Mouse (Mus musculus) heart, embryonic 14.5 days (tissue): Measurements from ENCODE around the gene Cep295. TPM values are rescaled to one million over a fixed set of nuclear protein-coding genes. Genes with fewer than 3 reads are reported as not detected.
A peak's percentile ranks its signal among the peaks of the same experiment; 100 is the strongest.
"Not testable (repeated sequence)": the region's sequence is repeated elsewhere in the genome, so short reads cannot be mapped to it uniquely, and the experiment has no call there.

Experiments
- ATAC-seq: fragments of 200-750 bp; cut with Nextera tagmentation; 2 replicates; pipeline ENCODE4 v1.8.0; 2017; ENCODE audit warnings: low read depth, moderate TSS enrichment; ENCODE audit not compliant: insufficient number of reproducible peaks, insufficient read depth, low FRiP score
- H3K27ac ChIP-seq, 2 experiments: fragments of 200-500 bp in 1 of 2; fragments of 300-500 bp in 1 of 2; sonication (generic) in 1 of 2; replicated peaks in 1 of 2; 2 replicates each; pipeline ENCODE4 v1.5.1; 2012 to 2014; ENCODE audit warnings: low read depth in 2 of 2, low read length in 2 of 2, control low read depth in 1 of 2, mild to moderate bottlenecking in 1 of 2, mixed read lengths in 1 of 2; ENCODE audit not compliant: control insufficient read depth in 1 of 2, insufficient read depth in 1 of 2
- H3K27me3 ChIP-seq: fragments of 300-500 bp; sonication (generic); 2 replicates; pipeline ENCODE4 v1.6.1; 2014; ENCODE audit warnings: mild to moderate bottlenecking, low read length, control low read depth; ENCODE audit not compliant: control insufficient read depth, insufficient read depth
- H3K36me3 ChIP-seq: fragments of 300-500 bp; sonication (generic); 2 replicates; pipeline ENCODE4 v1.6.1; 2014; ENCODE audit warnings: mild to moderate bottlenecking, control low read depth, low read length, mixed read lengths; ENCODE audit not compliant: control insufficient read depth, insufficient read depth
- H3K4me1 ChIP-seq, 2 experiments: fragments of 200-500 bp in 1 of 2; fragments of 300-500 bp in 1 of 2; sonication (generic) in 1 of 2; 2 replicates each; pipeline ENCODE4 v1.6.1; 2012 to 2014; ENCODE audit warnings: low read length in 2 of 2, control low read depth in 1 of 2, mixed read lengths in 1 of 2; ENCODE audit not compliant: control insufficient read depth in 2 of 2, insufficient read depth in 2 of 2
- H3K4me2 ChIP-seq: fragments of 300-500 bp; sonication (generic); 2 replicates; pipeline ENCODE4 v1.6.1; 2014; ENCODE audit warnings: mild to moderate bottlenecking, low read length
- H3K4me3 ChIP-seq, 2 experiments: fragments of 200-500 bp in 1 of 2; fragments of 300-500 bp in 1 of 2; sonication (generic) in 1 of 2; 2 replicates each; pipeline ENCODE4 v1.5.1; 2012 to 2014; ENCODE audit warnings: low read length in 2 of 2, mild to moderate bottlenecking in 2 of 2, control low read depth in 1 of 2, low read depth in 1 of 2, moderate library complexity in 1 of 2; ENCODE audit not compliant: control insufficient read depth in 1 of 2, insufficient read depth in 1 of 2
- H3K9ac ChIP-seq: fragments of 300-500 bp; sonication (generic); 2 replicates; pipeline ENCODE4 v1.6.1; 2014; ENCODE audit warnings: mild to moderate bottlenecking, low read length
- H3K9me3 ChIP-seq: fragments of 300-500 bp; sonication (generic); 2 replicates; pipeline ENCODE4 v1.6.1; 2016; ENCODE audit warnings: low read length, control low read depth; ENCODE audit not compliant: control insufficient read depth
- WGBS: fragments of 180-500 bp; shearing (Covaris S2); extraction: QIAGEN DNeasy Blood & Tissue Kit; methylation state at CpG from one replicate; pipeline ENCODE4 v1.1.7; 2014; 5-methylcytosine and 5-hydroxymethylcytosine counted together
- polyA plus RNA-seq: library from polyadenylated mRNA; unstranded; fragments of >200 nt; fragmentation: Nextera tagmentation; extraction: Ambion mirVana; gene quantifications from 2 replicates; pipeline ENCODE4 v1.2.1, GENCODE M21; 2014

Gene Cep295
- polyA plus RNA-seq, 1 experiment from 2014 or later = 11.9 TPM

DNA sequence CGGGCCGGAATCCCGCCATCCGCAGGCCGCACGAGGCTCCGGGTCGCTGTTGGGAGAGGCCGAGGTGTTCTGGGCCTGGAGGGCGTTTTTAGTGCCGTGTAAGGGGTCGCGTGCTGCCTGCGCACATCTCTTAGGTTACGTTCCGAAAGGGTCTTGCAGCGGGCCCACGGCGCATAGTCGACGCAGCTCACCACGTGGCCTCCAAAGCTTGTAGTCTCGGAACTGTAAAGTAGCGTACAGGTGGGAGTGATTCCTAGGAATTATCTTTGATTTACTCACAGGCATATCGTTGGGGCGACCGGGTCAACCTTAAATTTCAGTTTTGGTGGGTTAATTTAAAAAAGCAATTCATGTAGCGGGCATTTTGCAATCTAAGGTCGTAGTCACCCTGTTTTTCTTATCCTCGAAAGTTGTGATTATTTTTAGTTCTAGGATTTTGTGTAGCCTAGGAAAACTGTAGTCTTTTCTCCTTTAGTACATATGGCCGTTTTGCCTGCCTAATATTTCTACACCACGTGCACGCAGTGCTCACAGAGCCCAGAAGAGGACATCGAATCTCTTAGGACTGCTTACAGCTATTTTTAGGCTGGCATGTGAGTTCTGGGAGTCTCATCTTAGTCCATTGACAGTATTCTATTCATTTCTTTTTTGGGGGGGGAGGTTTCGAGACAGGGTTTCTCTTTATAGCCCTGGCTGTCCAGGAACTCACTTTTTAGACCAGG lies 51.0 kb downstream of the Cep295 start, which contains the start of gene 4931406C07Rik:
TSS of gene 4931406C07Rik (minus strand) at position 51 of the 722 bp plus-strand sequence.
- H3K4me1 ChIP-seq = peaks cover 0 to 17% of the 10 kb centered on the region in 2 experiments; a peak in 3 of 4 replicates

DNA sequence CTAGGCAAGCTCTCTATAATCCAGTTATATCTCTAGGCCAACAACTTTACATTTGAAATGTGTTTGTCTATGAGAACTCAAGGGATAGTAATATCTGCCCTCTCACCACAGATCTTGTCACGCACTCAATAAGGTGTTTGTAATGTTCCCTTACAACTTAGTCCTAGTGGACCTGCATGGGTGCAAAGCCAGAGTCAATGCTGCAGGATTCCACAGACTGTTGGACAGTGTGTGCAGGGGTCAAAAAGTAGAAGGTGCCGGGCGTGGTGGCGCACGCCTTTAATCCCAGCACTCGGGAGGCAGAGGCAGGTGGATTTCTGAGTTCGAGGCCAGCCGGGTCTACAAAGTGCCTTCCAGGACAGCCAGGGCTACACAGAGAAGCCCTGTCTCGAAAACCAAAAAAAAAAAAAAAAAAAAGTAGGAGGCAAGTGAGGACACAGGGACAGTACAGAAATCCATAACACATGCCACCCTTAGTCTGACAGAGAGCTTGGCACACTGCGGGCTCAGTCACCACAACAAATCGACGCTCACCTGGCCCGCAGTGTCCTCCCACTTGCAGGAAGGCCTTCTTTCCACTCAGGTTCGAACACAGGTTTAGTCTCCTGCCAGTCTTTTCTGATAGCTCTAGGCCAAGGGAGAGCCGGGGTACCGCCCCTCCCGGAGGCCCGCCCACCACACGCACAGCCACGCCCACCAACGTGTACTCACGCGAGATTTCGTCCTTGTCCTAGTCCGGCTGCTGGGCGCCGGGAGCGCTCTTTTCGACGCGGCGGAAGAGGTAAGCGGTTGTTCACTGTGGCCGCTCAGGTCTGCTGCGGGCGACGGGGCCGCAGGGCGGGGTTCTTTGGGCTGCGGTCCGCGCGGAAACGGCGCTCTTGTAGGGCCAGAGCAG lies 51.8 kb downstream of the Cep295 start, which contains the start of gene Taf1d:
TSS of gene Taf1d (plus strand) at position 712 of the 895 bp plus-strand sequence.
- Histone ChIP-seq H3K36me3 (peaks cover 31% of the 10 kb centered on the region), H3K9me3 (no peaks in the 10 kb centered on the region), H3K9ac (peak within 1 kb of the TSS; percentile 98), H3K4me2 (peak within 1 kb of the TSS; percentile 83), H3K27ac (peak within 1 kb of the TSS; percentile 90 to 93), H3K4me3 (peak within 1 kb of the TSS; percentile 84 to 92), H3K4me1 (peaks cover 2 to 17% of the 10 kb centered on the region in 2 experiments; a peak in 3 of 4 replicates), H3K27me3 (no peaks in the 10 kb centered on the region)
- ATAC-seq = peak; percentile 96
- WGBS = 12% methylated on average over 45 of the region's 45 CpGs

More for the DNA sequence above, 51.0 kb downstream of the Cep295 start, which contains the start of gene 4931406C07Rik:
- peak within 1 kb of the TSS; percentile 84 to 92 for H3K4me3 ChIP-seq
- WGBS = under 1% methylated on average over 35 of the region's 35 CpGs
- ATAC-seq = peak; percentile 51
- H3K9ac ChIP-seq = peak within 1 kb of the TSS; percentile 98
- H3K27ac ChIP-seq = peak within 1 kb of the TSS; percentile 90 to 93
- H3K9me3 ChIP-seq = no peaks in the 10 kb centered on the region
- no peaks in the 10 kb centered on the region for H3K27me3 ChIP-seq
- H3K36me3 ChIP-seq = peaks cover 39% of the 10 kb centered on the region
- H3K4me2 ChIP-seq = peak within 1 kb of the TSS; percentile 83

DNA sequence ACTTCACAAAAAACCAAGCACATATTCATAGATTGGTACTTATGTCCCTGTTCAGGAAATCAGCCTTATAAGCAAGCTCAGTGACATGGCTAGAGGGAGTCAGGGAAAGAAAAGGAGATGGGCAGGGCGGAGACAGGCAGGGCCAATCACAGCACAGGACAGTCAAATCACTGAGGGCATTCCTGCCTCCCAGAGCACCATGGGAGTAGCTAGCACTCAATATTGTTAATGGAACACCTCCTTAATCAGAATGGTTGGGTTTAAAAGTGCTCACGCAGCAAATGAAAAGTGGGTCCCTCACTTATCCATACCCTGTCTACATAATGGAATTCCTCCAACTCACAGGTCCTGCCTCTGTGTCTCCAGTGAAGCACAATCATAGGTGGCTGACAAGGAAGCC lies 54.7 kb downstream of the Cep295 start:
- no peak overlapping the region for H3K4me2 ChIP-seq
- H3K27me3 ChIP-seq = no peaks in the 10 kb centered on the region
- WGBS = 69% methylated on average over 2 of the region's 2 CpGs
- H3K4me1 ChIP-seq = peaks cover 2 to 10% of the 10 kb centered on the region in 2 experiments; a peak in 3 of 4 replicates
- ATAC-seq = no peak
- peaks cover 5% of the 10 kb centered on the region for H3K36me3 ChIP-seq
- H3K4me3 ChIP-seq = no peak overlapping the region
- no peak overlapping the region for H3K9ac ChIP-seq
- no peak overlapping the region for H3K27ac ChIP-seq
- no peaks in the 10 kb centered on the region for H3K9me3 ChIP-seq

DNA sequence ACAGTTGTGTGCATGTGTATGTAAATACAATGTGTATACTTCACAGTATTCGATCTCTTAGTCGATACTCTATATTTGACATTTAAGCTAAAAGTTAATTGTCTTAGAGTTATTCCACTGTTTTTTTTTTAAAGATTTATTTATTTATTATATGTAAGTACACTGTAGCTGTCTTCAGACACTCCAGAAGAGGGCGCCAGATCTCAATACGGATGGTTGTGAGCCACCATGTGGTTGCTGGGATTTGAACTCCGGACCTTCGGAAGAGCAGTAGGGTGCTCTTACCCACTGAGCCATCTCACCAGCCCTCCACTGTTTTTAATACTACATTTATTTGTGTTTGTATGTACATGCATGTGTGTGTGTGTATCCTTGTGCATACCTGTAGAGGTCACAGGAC lies 55.6 kb downstream of the Cep295 start:
- H3K4me3 ChIP-seq, H3K4me2 ChIP-seq, ATAC-seq, H3K27ac ChIP-seq, H3K27me3 ChIP-seq, H3K36me3 ChIP-seq, H3K9me3 ChIP-seq, H3K4me1 ChIP-seq, H3K9ac ChIP-seq: not testable (repeated sequence)
- WGBS = 75% methylated on average over 6 of the region's 6 CpGs

DNA sequence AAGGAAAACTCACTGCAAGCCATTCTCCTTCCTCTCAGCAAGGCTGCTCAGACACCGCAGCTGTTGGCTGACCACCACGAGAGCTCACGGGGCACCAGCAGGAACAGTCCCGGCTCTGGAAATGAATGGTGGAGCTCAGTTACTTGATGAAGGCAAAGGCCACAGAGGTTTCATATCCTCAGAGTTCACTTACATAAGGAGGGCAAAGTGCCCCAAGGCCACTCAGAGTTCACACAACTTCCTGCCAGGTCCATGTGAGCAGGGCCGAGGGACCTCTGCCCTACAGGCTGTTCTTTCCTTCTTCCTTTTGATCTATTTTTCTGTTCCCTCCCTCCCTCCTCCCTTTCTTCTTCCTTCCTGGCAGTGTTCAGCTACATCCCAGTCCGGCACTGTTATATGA lies 56.2 kb downstream of the Cep295 start:
- peaks cover 0 to 2% of the 10 kb centered on the region in 2 experiments; a peak in 1 of 4 replicates for H3K4me1 ChIP-seq
- H3K27me3 ChIP-seq = no peaks in the 10 kb centered on the region
- H3K36me3 ChIP-seq = peaks cover 10% of the 10 kb centered on the region; the same call in 1 of the 2 replicates
- H3K9ac ChIP-seq = 0 out of 2 replicates have a peak overlapping the region, but pooled peaks have one; percentile 30
- peak overlapping the region; percentile 56 to 65 for H3K27ac ChIP-seq
- peak overlapping the region; percentile 17; the same call in 1 of the 2 replicates for H3K4me2 ChIP-seq
- no peak overlapping the region for H3K4me3 ChIP-seq
- WGBS = 52% methylated on average over 6 of the region's 6 CpGs
- no peaks in the 10 kb centered on the region for H3K9me3 ChIP-seq
- no peak for ATAC-seq

DNA sequence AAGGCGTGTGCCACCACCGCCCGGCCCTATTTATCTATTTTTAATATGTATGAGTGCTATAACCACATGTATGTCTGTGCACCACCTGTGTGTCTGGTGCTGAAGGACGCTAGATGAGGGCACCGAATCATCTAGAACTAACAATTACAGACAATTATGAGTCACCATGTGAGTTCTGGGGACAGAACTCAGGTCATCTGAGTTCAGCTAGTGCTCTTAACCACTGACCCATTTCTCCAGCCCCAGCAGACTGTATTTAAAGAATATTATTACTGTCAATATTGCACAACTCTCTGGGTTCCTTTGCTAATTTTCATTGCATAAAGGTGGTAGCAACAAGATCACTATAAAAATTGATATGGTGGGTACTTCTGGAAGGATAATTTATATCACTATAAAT lies 57.5 kb downstream of the Cep295 start:
- Histone ChIP-seq H3K4me1 (peaks cover 0 to 2% of the 10 kb centered on the region in 2 experiments; a peak in 1 of 4 replicates), H3K4me3 (no peak overlapping the region), H3K4me2 (no peak overlapping the region), H3K9ac (no peak overlapping the region), H3K27me3 (no peaks in the 10 kb centered on the region), H3K9me3 (no peaks in the 10 kb centered on the region), H3K36me3 (peaks cover 10% of the 10 kb centered on the region; the same call in 1 of the 2 replicates), H3K27ac (no peak overlapping the region)
- 84% methylated on average over 5 of the region's 5 CpGs for WGBS
- ATAC-seq = no peak

DNA sequence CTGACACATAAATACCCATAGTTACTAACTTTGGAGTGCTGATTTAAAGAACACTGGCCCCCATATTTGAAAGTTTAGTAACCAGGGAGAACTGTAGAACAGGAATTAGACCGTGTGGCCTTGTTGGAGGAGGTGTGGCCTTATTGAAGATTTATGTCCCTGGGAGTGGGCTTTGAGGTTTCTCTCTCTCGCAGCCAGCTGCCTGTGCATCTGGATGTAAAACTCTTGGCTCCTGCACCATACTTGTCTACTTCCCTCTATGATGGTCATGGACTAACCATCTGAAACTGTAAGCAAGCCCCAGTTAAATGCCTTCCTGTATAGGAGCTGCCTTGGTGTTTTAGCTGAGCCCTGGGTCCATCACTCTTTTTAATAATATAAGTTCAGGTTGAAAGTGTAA lies 59.1 kb downstream of the Cep295 start:
- Histone ChIP-seq H3K4me2 (no peak overlapping the region), H3K4me3 (no peak overlapping the region), H3K9ac (no peak overlapping the region), H3K27me3 (no peaks in the 10 kb centered on the region), H3K9me3 (no peaks in the 10 kb centered on the region), H3K4me1 (peaks cover 0 to 2% of the 10 kb centered on the region in 2 experiments; a peak in 1 of 4 replicates), H3K36me3 (peaks cover 10% of the 10 kb centered on the region; the same call in 1 of the 2 replicates), H3K27ac (no peak overlapping the region)
- ATAC-seq = no peak
- WGBS = 56% methylated on average over 2 of the region's 2 CpGs
